Mouse (Mus musculus): ENCODE data around the gene Snrpg. TPM values are rescaled to one million over a fixed set of nuclear protein-coding genes. Genes with fewer than 3 reads are reported as not detected.

Snrpg gene
- polyA plus RNA-seq, 1 experiment from 2014 or later: 410 TPM

- peaks cover 24% of the 10 kb centered on the region for H3K4me1 ChIP-seq (replicated peaks; ENCODE audit: control insufficient read depth, insufficient read depth, low read length)
- no peaks in the 10 kb centered on the region for H3K27me3 ChIP-seq (ENCODE audit: control insufficient read depth, insufficient read depth, low read length)
- 96% methylated on average over 1 of the region's 1 CpGs for WGBS
- no peaks in the 10 kb centered on the region for H3K9me3 ChIP-seq (ENCODE audit: control insufficient read depth, low read length)
- H3K27ac ChIP-seq: no peak overlapping the region
- DNase-seq (ENCODE audit: low spot score): no peak
- H3K4me3 ChIP-seq (replicated peaks; ENCODE audit: low read length): no peak overlapping the region
- H3K4me2 ChIP-seq (replicated peaks): no peak overlapping the region
- no peak overlapping the region for H3K9ac ChIP-seq
- no peak for ATAC-seq (ENCODE audit: low FRiP score)
- peaks cover 55% of the 10 kb centered on the region for H3K36me3 ChIP-seq (replicated peaks; ENCODE audit: control insufficient read depth, insufficient read depth)
Measured at GRCm38 (mm10) chr6:86393187-86393586, 22.1 kb downstream of the Snrpg start.

- no peak overlapping the region for H3K4me2 ChIP-seq (replicated peaks)
- ATAC-seq (ENCODE audit: low FRiP score): no peak
Measured at GRCm38 (mm10) chr6:86394078-86394720, 23.1 kb downstream of the Snrpg start.

GRCm38 (mm10) chr6:86395021-86395420 is 23.9 kb downstream of the Snrpg start:
- Histone ChIP-seq H3K4me1 (replicated peaks; ENCODE audit: control insufficient read depth, insufficient read depth, low read length) (peaks cover 24% of the 10 kb centered on the region), H3K9ac (peak overlapping the region; percentile 95), H3K27me3 (ENCODE audit: control insufficient read depth, insufficient read depth, low read length) (no peaks in the 10 kb centered on the region), H3K36me3 (replicated peaks; ENCODE audit: control insufficient read depth, insufficient read depth) (peaks cover 37% of the 10 kb centered on the region), H3K27ac (no peak overlapping the region), H3K4me2 (replicated peaks) (peak overlapping the region; percentile 80), H3K4me3 (replicated peaks; ENCODE audit: low read length) (peak overlapping the region; percentile 95), H3K9me3 (ENCODE audit: control insufficient read depth, low read length) (no peaks in the 10 kb centered on the region)
- 85% methylated on average over 9 of the region's 9 CpGs for WGBS
- DNase-seq (ENCODE audit: low spot score) (no peak), ATAC-seq (ENCODE audit: low FRiP score) (no peak)

More at GRCm38 (mm10) chr6:86394078-86394720, 23.1 kb downstream of the Snrpg start:
- Histone ChIP-seq H3K9ac (no peak overlapping the region), H3K27me3 (ENCODE audit: control insufficient read depth, insufficient read depth, low read length) (no peaks in the 10 kb centered on the region), H3K4me3 (replicated peaks; ENCODE audit: low read length) (no peak overlapping the region), H3K9me3 (ENCODE audit: control insufficient read depth, low read length) (no peaks in the 10 kb centered on the region), H3K4me1 (replicated peaks; ENCODE audit: control insufficient read depth, insufficient read depth, low read length) (peaks cover 24% of the 10 kb centered on the region), H3K27ac (no peak overlapping the region), H3K36me3 (replicated peaks; ENCODE audit: control insufficient read depth, insufficient read depth) (peaks cover 45% of the 10 kb centered on the region)
- no peak for DNase-seq (ENCODE audit: low spot score)
- 94% methylated on average over 17 of the region's 17 CpGs for WGBS

GRCm38 (mm10) chr6:86395969-86396368 is 24.9 kb downstream of the Snrpg start:
- peak overlapping the region; percentile 95 for H3K27ac ChIP-seq
- H3K27me3 ChIP-seq (ENCODE audit: control insufficient read depth, insufficient read depth, low read length): no peaks in the 10 kb centered on the region
- no peak for DNase-seq (ENCODE audit: low spot score)
- WGBS: 24% methylated on average over 10 of the region's 10 CpGs
- peak overlapping the region; percentile 95 for H3K9ac ChIP-seq
- peak overlapping the region; percentile 80 for H3K4me2 ChIP-seq (replicated peaks)
- H3K4me1 ChIP-seq (replicated peaks; ENCODE audit: control insufficient read depth, insufficient read depth, low read length): peaks cover 24% of the 10 kb centered on the region
- H3K9me3 ChIP-seq (ENCODE audit: control insufficient read depth, low read length): no peaks in the 10 kb centered on the region
- ATAC-seq (ENCODE audit: low FRiP score): no peak
- peak overlapping the region; percentile 95 for H3K4me3 ChIP-seq (replicated peaks; ENCODE audit: low read length)
- peaks cover 28% of the 10 kb centered on the region for H3K36me3 ChIP-seq (replicated peaks; ENCODE audit: control insufficient read depth, insufficient read depth)

- peak; percentile 93 for ATAC-seq (ENCODE audit: low FRiP score)
- Histone ChIP-seq H3K27me3 (ENCODE audit: control insufficient read depth, insufficient read depth, low read length) (no peaks in the 10 kb centered on the region), H3K4me3 (replicated peaks; ENCODE audit: low read length) (peak within 1 kb of the TSS; percentile 95), H3K4me2 (replicated peaks) (peak within 1 kb of the TSS; percentile 80), H3K36me3 (replicated peaks; ENCODE audit: control insufficient read depth, insufficient read depth) (peaks cover 20% of the 10 kb centered on the region), H3K9me3 (ENCODE audit: control insufficient read depth, low read length) (no peaks in the 10 kb centered on the region), H3K27ac (peak within 1 kb of the TSS; percentile 95), H3K4me1 (replicated peaks; ENCODE audit: control insufficient read depth, insufficient read depth, low read length) (peaks cover 24% of the 10 kb centered on the region), H3K9ac (peak within 1 kb of the TSS; percentile 95)
- under 1% methylated on average over 51 of the region's 51 CpGs for WGBS
- DNase-seq (ENCODE audit: low spot score): peak; percentile 86
Measured at GRCm38 (mm10) chr6:86396581-86397256, 25.6 kb downstream of the Snrpg start, which contains the start of gene Pcyox1. Gene Pcyox1 (minus strand): TSS chr6:86397154.

- 8% methylated on average over 14 of the region's 14 CpGs for WGBS
- Histone ChIP-seq H3K4me3 (replicated peaks; ENCODE audit: low read length) (peak overlapping the region; percentile 95), H3K9ac (peak overlapping the region; percentile 95), H3K27me3 (ENCODE audit: control insufficient read depth, insufficient read depth, low read length) (no peaks in the 10 kb centered on the region), H3K36me3 (replicated peaks; ENCODE audit: control insufficient read depth, insufficient read depth) (peaks cover 13% of the 10 kb centered on the region), H3K27ac (peak overlapping the region; percentile 66), H3K9me3 (ENCODE audit: control insufficient read depth, low read length) (no peaks in the 10 kb centered on the region), H3K4me1 (replicated peaks; ENCODE audit: control insufficient read depth, insufficient read depth, low read length) (peaks cover 24% of the 10 kb centered on the region), H3K4me2 (replicated peaks) (peak overlapping the region; percentile 80)
- ATAC-seq (ENCODE audit: low FRiP score) (peak; percentile 56), DNase-seq (ENCODE audit: low spot score) (no peak)
Measured at GRCm38 (mm10) chr6:86397257-86397980, 26.3 kb downstream of the Snrpg start.

- Histone ChIP-seq H3K4me2 (replicated peaks) (no peak overlapping the region), H3K27me3 (ENCODE audit: control insufficient read depth, insufficient read depth, low read length) (no peaks in the 10 kb centered on the region), H3K4me1 (replicated peaks; ENCODE audit: control insufficient read depth, insufficient read depth, low read length) (peaks cover 24% of the 10 kb centered on the region), H3K9me3 (ENCODE audit: control insufficient read depth, low read length) (no peaks in the 10 kb centered on the region), H3K9ac (no peak overlapping the region), H3K27ac (no peak overlapping the region), H3K36me3 (replicated peaks; ENCODE audit: control insufficient read depth, insufficient read depth) (0 out of 2 replicates have a peak, but pooled peaks cover 1% of the 10 kb centered on the region), H3K4me3 (replicated peaks; ENCODE audit: low read length) (no peak overlapping the region)
- no peak for ATAC-seq (ENCODE audit: low FRiP score)
- 74% methylated on average over 2 of the region's 2 CpGs for WGBS
- DNase-seq (ENCODE audit: low spot score): no peak
Measured at GRCm38 (mm10) chr6:86398986-86399385, 27.9 kb downstream of the Snrpg start.

GRCm38 (mm10) chr6:86399995-86400394 is 28.9 kb downstream of the Snrpg start:
- H3K4me2 ChIP-seq (replicated peaks): no peak overlapping the region
- WGBS: 91% methylated on average over 2 of the region's 2 CpGs
- ATAC-seq (ENCODE audit: low FRiP score) (no peak), DNase-seq (ENCODE audit: low spot score) (no peak)
- H3K27ac ChIP-seq: no peak overlapping the region
- no peak overlapping the region for H3K9ac ChIP-seq
- H3K4me1 ChIP-seq (replicated peaks; ENCODE audit: control insufficient read depth, insufficient read depth, low read length): peaks cover 16% of the 10 kb centered on the region
- H3K27me3 ChIP-seq (ENCODE audit: control insufficient read depth, insufficient read depth, low read length): no peaks in the 10 kb centered on the region
- H3K36me3 ChIP-seq (replicated peaks; ENCODE audit: control insufficient read depth, insufficient read depth): no peaks in the 10 kb centered on the region
- no peaks in the 10 kb centered on the region for H3K9me3 ChIP-seq (ENCODE audit: control insufficient read depth, low read length)
- H3K4me3 ChIP-seq (replicated peaks; ENCODE audit: low read length): no peak overlapping the region

GRCm38 (mm10) chr6:86400972-86401371 is 29.9 kb downstream of the Snrpg start:
- Histone ChIP-seq H3K4me1 (replicated peaks; ENCODE audit: control insufficient read depth, insufficient read depth, low read length) (peaks cover 7% of the 10 kb centered on the region; the same call in 1 of the 2 replicates), H3K27ac (no peak overlapping the region), H3K4me2 (replicated peaks) (peak overlapping the region; percentile 38), H3K4me3 (replicated peaks; ENCODE audit: low read length) (no peak overlapping the region; the same call in 1 of the 2 replicates), H3K9ac (no peak overlapping the region), H3K36me3 (replicated peaks; ENCODE audit: control insufficient read depth, insufficient read depth) (no peaks in the 10 kb centered on the region), H3K9me3 (ENCODE audit: control insufficient read depth, low read length) (no peaks in the 10 kb centered on the region), H3K27me3 (ENCODE audit: control insufficient read depth, insufficient read depth, low read length) (no peaks in the 10 kb centered on the region)
- DNase-seq (ENCODE audit: low spot score) (peak; percentile 76), ATAC-seq (ENCODE audit: low FRiP score) (no peak)
- 9% methylated on average over 9 of the region's 9 CpGs for WGBS
